Mouse (Mus musculus): ENCODE data around the gene Krtap28-13.

- TF ChIP-seq POLR2A (IDR thresholded peaks at IDR 0.05; ENCODE audit: insufficient read depth, low read depth, low read length) (no peak), CTCF (IDR thresholded peaks at IDR 0.05) (no peak), EP300 (IDR thresholded peaks at IDR 0.05; ENCODE audit: insufficient read depth, low read depth, low read length) (no peak)
Observed at GRCm38 (mm10) chr1:83091268-83091667, 30.5 kb downstream of the Krtap28-13 start.

Data from heart, adult 2 months (tissue).